Mouse (Mus musculus) spleen, adult 2 months (tissue): ENCODE measurements around the gene Adamts10.

Source experiments
- CTCF ChIP-seq: fragments of 200-500 bp; IDR thresholded peaks from 2 replicates; pipeline ENCODE4 v1.5.1; 2011; ENCODE audit warnings: mild to moderate bottlenecking, inconsistent platforms; ENCODE audit not compliant: insufficient read depth, insufficient read length, insufficient replicate concordance; ENCODE audit errors: extremely low read depth
- POLR2A ChIP-seq: fragments of 200-500 bp; IDR thresholded peaks from 2 replicates; pipeline ENCODE4 v1.6.1; 2011; ENCODE audit warnings: low read depth, low read length, inconsistent platforms

GRCm38 (mm10) chr17:33598506-33598905, 74.5 kb downstream of the Adamts10 start:
- no peak for TF ChIP-seq CTCF
- no peak for TF ChIP-seq POLR2A
